Mouse (Mus musculus): ENCODE measurements at regions not wholly inside any gene's neighbourhood (a gene's known extent, or its start where the extent isn't known, plus 50 kb on each side); places are given as distances from the start of the nearest gene placed in this dataset.

- no peak for TF ChIP-seq POLR2A (IDR thresholded peaks at IDR 0.05; ENCODE audit: low read depth, low read length)
- TF ChIP-seq CTCF (conservative IDR thresholded peaks at IDR 0.05; ENCODE audit: insufficient read depth, insufficient read length, low read depth, low read length): no peak
These were observed 88.7 kb downstream of the Ndufa10 start for GRCm38 (mm10) chr1:92384945-92385344.
